In the genomic region with DNA sequence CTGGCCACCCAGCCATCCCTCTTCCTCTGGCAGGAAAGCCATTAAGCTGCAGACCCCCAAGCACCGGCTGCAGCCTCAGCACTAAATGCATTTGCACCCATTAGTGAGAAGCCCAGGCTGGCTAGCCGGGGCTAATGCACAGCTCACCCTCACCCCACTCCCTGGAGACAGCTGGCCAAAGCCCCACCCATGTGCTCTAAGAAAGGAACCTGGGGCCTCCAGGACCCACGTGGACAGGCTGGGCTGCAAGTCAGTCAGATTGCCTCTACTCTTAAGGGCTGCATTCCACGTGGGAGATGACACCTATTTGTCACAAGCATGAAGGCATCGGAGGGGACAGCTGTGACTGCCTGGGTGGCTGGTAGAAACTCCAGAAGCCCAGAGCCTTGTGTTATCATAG, we compare ENCODE assay signal across 14 mouse cellular contexts. TPM values are rescaled to one million over a fixed set of nuclear protein-coding genes. Genes with fewer than 3 reads are reported as not detected.
DNase-seq lines count a peak whose midpoint lies in the region; ATAC-seq lines count a peak whose summit lies in the region.
"Had no signal": no experiment of that assay in that cellular context is flagged by ENCODE, and none has a peak within 500 bp of the region (broad histone marks: within the 10 kb centered on the region; RNA-seq: fewer than 3 reads in every experiment).

No protein-coding gene starts in this region.

- no peaks in the 10 kb centered on the region for H3K27me3 ChIP-seq in heart, embryonic 10.5 days (ENCODE audit: insufficient read depth, poor library complexity, severe bottlenecking)
- H3K27me3 ChIP-seq in neural tube, embryonic 12.5 days (replicated peaks): no peaks in the 10 kb centered on the region
- no peaks in the 10 kb centered on the region for H3K27me3 ChIP-seq in neural tube, embryonic 15.5 days (replicated peaks)
- H3K27me3 ChIP-seq in intestine, embryonic 15.5 days (replicated peaks): no peaks in the 10 kb centered on the region
- H3K27me3 ChIP-seq in stomach, embryonic 16.5 days (ENCODE audit: control insufficient read depth, insufficient read depth, low read length): no peaks in the 10 kb centered on the region

- no peak overlapping the region for H3K9ac ChIP-seq in neural tube, embryonic 12.5 days
- H3K9ac ChIP-seq in neural tube, embryonic 15.5 days (replicated peaks): no peak overlapping the region
- H3K9ac ChIP-seq in intestine, embryonic 15.5 days: peak overlapping the region; percentile 11; the same call in 1 of the 2 replicates
- peak overlapping the region; percentile 31; the same call in 1 of the 2 replicates for H3K9ac ChIP-seq in stomach, embryonic 16.5 days (ENCODE audit: low read length)

- peaks cover 78% of the 10 kb centered on the region for H3K4me1 ChIP-seq in heart, embryonic 10.5 days
- H3K4me1 ChIP-seq in neural tube, embryonic 12.5 days: peaks cover 57% of the 10 kb centered on the region
- H3K4me1 ChIP-seq in neural tube, embryonic 15.5 days: peaks cover 49% of the 10 kb centered on the region
- peaks cover 30% of the 10 kb centered on the region for H3K4me1 ChIP-seq in intestine, embryonic 15.5 days (replicated peaks)
- peaks cover 35% of the 10 kb centered on the region for H3K4me1 ChIP-seq in stomach, embryonic 16.5 days (ENCODE audit: control insufficient read depth, insufficient read depth, low read length)

- no peak for ATAC-seq in neural tube, embryonic 12.5 days (ENCODE audit: low FRiP score, low read depth)
- no peak for ATAC-seq in neural tube, embryonic 15.5 days (ENCODE audit: low FRiP score)
- ATAC-seq in intestine, embryonic 15.5 days: peak; percentile 43
- no peak for ATAC-seq in stomach, embryonic 16.5 days (ENCODE audit: insufficient read depth, low FRiP score)

- no peak overlapping the region for H3K4me3 ChIP-seq in heart, embryonic 10.5 days
- no peak overlapping the region for H3K4me3 ChIP-seq in neural tube, embryonic 12.5 days
- no peak overlapping the region for H3K4me3 ChIP-seq in neural tube, embryonic 15.5 days (replicated peaks)
- no peak overlapping the region for H3K4me3 ChIP-seq in intestine, embryonic 15.5 days (replicated peaks)
- no peak overlapping the region for H3K4me3 ChIP-seq in stomach, embryonic 16.5 days (replicated peaks; ENCODE audit: low read length)
- H3K4me3 ChIP-seq: gastrocnemius, adult 2 months had no signal

- H3K27ac ChIP-seq in heart, embryonic 10.5 days: peak overlapping the region; percentile 78
- 0 out of 2 replicates have a peak overlapping the region, but pooled peaks have one; percentile 23 for H3K27ac ChIP-seq in neural tube, embryonic 12.5 days
- H3K27ac ChIP-seq in neural tube, embryonic 15.5 days (replicated peaks): no peak overlapping the region
- peak overlapping the region; percentile 33; the same call in 1 of the 2 replicates for H3K27ac ChIP-seq in intestine, embryonic 15.5 days
- no peak overlapping the region for H3K27ac ChIP-seq in stomach, embryonic 16.5 days (ENCODE audit: low read length)
- H3K27ac ChIP-seq: gastrocnemius, adult 2 months had no signal

- WGBS in heart, embryonic 10.5 days: 14% methylated on average over 5 of the region's 5 CpGs
- WGBS in neural tube, embryonic 12.5 days: 16% methylated on average over 5 of the region's 5 CpGs
- WGBS in neural tube, embryonic 15.5 days: 20% methylated on average over 5 of the region's 5 CpGs
- WGBS in intestine, embryonic 15.5 days: 11% methylated on average over 5 of the region's 5 CpGs
- WGBS in stomach, embryonic 16.5 days: 14% methylated on average over 5 of the region's 5 CpGs

- no peak overlapping the region for H3K4me2 ChIP-seq in neural tube, embryonic 12.5 days (replicated peaks)
- no peak overlapping the region for H3K4me2 ChIP-seq in neural tube, embryonic 15.5 days
- H3K4me2 ChIP-seq in intestine, embryonic 15.5 days (replicated peaks): no peak overlapping the region
- no peak overlapping the region for H3K4me2 ChIP-seq in stomach, embryonic 16.5 days (ENCODE audit: low read depth, low read length)

- no peak for DNase-seq in heart, embryonic 10.5 days (ENCODE audit: low spot score)
- DNase-seq in heart, postnatal 4 days: no peak
- DNase-seq in urinary bladder, postnatal 10 days (ENCODE audit: low spot score): no peak
- no peak for DNase-seq in testis, postnatal 10 days (ENCODE audit: low spot score)
- DNase-seq: gastrocnemius, adult 2 months; kidney, adult 2 months; lung, adult 2 months; thymus, postnatal 36 days had no signal

- H3K36me3 ChIP-seq in heart, embryonic 10.5 days: no peaks in the 10 kb centered on the region
- no peaks in the 10 kb centered on the region for H3K36me3 ChIP-seq in neural tube, embryonic 12.5 days
- H3K36me3 ChIP-seq in neural tube, embryonic 15.5 days: no peaks in the 10 kb centered on the region
- H3K36me3 ChIP-seq in intestine, embryonic 15.5 days: no peaks in the 10 kb centered on the region
- H3K36me3 ChIP-seq in stomach, embryonic 16.5 days (ENCODE audit: control insufficient read depth, insufficient read depth, low read length): no peaks in the 10 kb centered on the region
- H3K36me3 ChIP-seq: G1E had no signal

- H3K9me3 ChIP-seq in heart, embryonic 10.5 days: no peaks in the 10 kb centered on the region
- H3K9me3 ChIP-seq in neural tube, embryonic 12.5 days: no peaks in the 10 kb centered on the region
- no peaks in the 10 kb centered on the region for H3K9me3 ChIP-seq in neural tube, embryonic 15.5 days (replicated peaks)
- no peaks in the 10 kb centered on the region for H3K9me3 ChIP-seq in intestine, embryonic 15.5 days
- H3K9me3 ChIP-seq in stomach, embryonic 16.5 days (replicated peaks; ENCODE audit: control insufficient read depth, low read length): no peaks in the 10 kb centered on the region
- H3K9me3 ChIP-seq: G1E had no signal

RNA-seq across cellular contexts. Expression of gene Cstad, which starts 48.0 kb away (rescaled TPM):
- 1.2 and 1.4 TPM in 2 replicates for polyA plus RNA-seq in heart, embryonic 10.5 days (2016; fragmentation: Nextera tagmentation; extraction: Ambion mirVana)
- 1 to 10 TPM; 1.7 to 3.2 TPM for total RNA-seq in heart, postnatal 4 days (2021)
- 0.57 and 1.3 TPM in 2 replicates for polyA plus RNA-seq in neural tube, embryonic 12.5 days (2016; fragmentation: Nextera tagmentation; extraction: Ambion mirVana)
- polyA plus RNA-seq in neural tube, embryonic 15.5 days (2015; fragmentation: Nextera tagmentation; extraction: Ambion mirVana): 0.31 and 0.83 TPM in 2 replicates
- polyA plus RNA-seq in intestine, embryonic 15.5 days (2015; fragmentation: Nextera tagmentation; extraction: Ambion mirVana): 0.63 and 0.72 TPM in 2 replicates
- 0.34 and 1.1 TPM in 2 replicates for polyA plus RNA-seq in stomach, embryonic 16.5 days (2015; fragmentation: Nextera tagmentation; extraction: Ambion mirVana)
- total RNA-seq: monocyte, adult 5-6 weeks had no signal
- polyA plus RNA-seq: G1E had no signal

Comparison
In these comparisons a context has a peak if more than half of its experiments do, and no peak if none do; other contexts are left out.
1. H3K27ac ChIP-seq: peak in heart, embryonic 10.5 days (single experiment), neural tube, embryonic 12.5 days (single experiment) and intestine, embryonic 15.5 days (single experiment); none in neural tube, embryonic 15.5 days (single experiment) and stomach, embryonic 16.5 days (single experiment).
2. H3K9ac ChIP-seq: peak in intestine, embryonic 15.5 days (single experiment) and stomach, embryonic 16.5 days (single experiment); none in neural tube, embryonic 12.5 days (single experiment) and neural tube, embryonic 15.5 days (single experiment).